Mouse (Mus musculus): ENCODE results near the gene Tmem158. TPM values are rescaled to one million over a fixed set of nuclear protein-coding genes. Genes with fewer than 3 reads are reported as not detected.

The Tmem158 gene
- polyA plus RNA-seq, 1 experiment from 2014 or later: 15.1 TPM

GRCm38 (mm10) chr9:123275373-123275772 lies 14.8 kb upstream of the Tmem158 start:
- no peak overlapping the region for H3K4me3 ChIP-seq (replicated peaks)
- no peak overlapping the region for H3K9ac ChIP-seq
- no peak for ATAC-seq
- H3K27me3 ChIP-seq (replicated peaks): no peaks in the 10 kb centered on the region
- no peaks in the 10 kb centered on the region for H3K9me3 ChIP-seq
- no peak overlapping the region for H3K4me2 ChIP-seq (replicated peaks)
- no peaks in the 10 kb centered on the region for H3K4me1 ChIP-seq (replicated peaks)
- H3K27ac ChIP-seq: no peak overlapping the region
- no peaks in the 10 kb centered on the region for H3K36me3 ChIP-seq
- WGBS: 89% methylated on average over 2 of the region's 2 CpGs

GRCm38 (mm10) chr9:123274674-123275073 lies 14.1 kb upstream of the Tmem158 start:
- Histone ChIP-seq H3K27ac (no peak overlapping the region), H3K9me3 (no peaks in the 10 kb centered on the region), H3K4me3 (replicated peaks) (no peak overlapping the region), H3K36me3 (no peaks in the 10 kb centered on the region), H3K9ac (no peak overlapping the region), H3K27me3 (replicated peaks) (no peaks in the 10 kb centered on the region), H3K4me2 (replicated peaks) (no peak overlapping the region), H3K4me1 (replicated peaks) (no peaks in the 10 kb centered on the region)
- no peak for ATAC-seq
- WGBS: 62% methylated on average over 5 of the region's 5 CpGs

GRCm38 (mm10) chr9:123273876-123274275 lies 13.3 kb upstream of the Tmem158 start:
- Histone ChIP-seq H3K27ac (no peak overlapping the region), H3K9me3 (no peaks in the 10 kb centered on the region), H3K9ac (no peak overlapping the region), H3K4me1 (replicated peaks) (no peaks in the 10 kb centered on the region), H3K36me3 (no peaks in the 10 kb centered on the region), H3K4me2 (replicated peaks) (no peak overlapping the region), H3K27me3 (replicated peaks) (no peaks in the 10 kb centered on the region), H3K4me3 (replicated peaks) (no peak overlapping the region)
- no peak for ATAC-seq
- WGBS: 47% methylated on average over 2 of the region's 2 CpGs

GRCm38 (mm10) chr9:123271552-123271951 lies 11.0 kb upstream of the Tmem158 start:
- Histone ChIP-seq H3K4me1 (replicated peaks) (no peaks in the 10 kb centered on the region), H3K4me3 (replicated peaks) (no peak overlapping the region), H3K9me3 (no peaks in the 10 kb centered on the region), H3K36me3 (no peaks in the 10 kb centered on the region), H3K4me2 (replicated peaks) (no peak overlapping the region), H3K9ac (no peak overlapping the region), H3K27ac (no peak overlapping the region), H3K27me3 (replicated peaks) (no peaks in the 10 kb centered on the region)
- ATAC-seq: no peak
- 68% methylated on average over 4 of the region's 4 CpGs for WGBS

GRCm38 (mm10) chr9:123269906-123270558 lies 9.5 kb upstream of the Tmem158 start:
- Histone ChIP-seq H3K4me3 (replicated peaks) (no peak overlapping the region), H3K27ac (no peak overlapping the region), H3K36me3 (no peaks in the 10 kb centered on the region), H3K4me1 (replicated peaks) (no peaks in the 10 kb centered on the region), H3K9ac (no peak overlapping the region), H3K27me3 (replicated peaks) (no peaks in the 10 kb centered on the region), H3K4me2 (replicated peaks) (no peak overlapping the region), H3K9me3 (no peaks in the 10 kb centered on the region)
- no peak for ATAC-seq
- 90% methylated on average over 2 of the region's 2 CpGs for WGBS

GRCm38 (mm10) chr9:123259896-123260610 lies 511 bp downstream of the Tmem158 start:
- Histone ChIP-seq H3K27ac (peak overlapping the region; percentile 49), H3K27me3 (replicated peaks) (0 out of 2 replicates have a peak, but pooled peaks cover 3% of the 10 kb centered on the region), H3K36me3 (no peaks in the 10 kb centered on the region), H3K4me3 (replicated peaks) (peak overlapping the region; percentile 77), H3K9ac (peak overlapping the region; percentile 69), H3K9me3 (no peaks in the 10 kb centered on the region), H3K4me2 (replicated peaks) (peak overlapping the region; percentile 99), H3K4me1 (replicated peaks) (peaks cover 4% of the 10 kb centered on the region; the same call in 1 of the 2 replicates)
- under 1% methylated on average over 91 of the region's 92 CpGs for WGBS
- peak; percentile 82 for ATAC-seq

- under 1% methylated on average over 44 of the region's 45 CpGs for WGBS
- 0 out of 2 replicates have a peak, but pooled peaks cover 3% of the 10 kb centered on the region for H3K27me3 ChIP-seq (replicated peaks)
- H3K36me3 ChIP-seq: no peaks in the 10 kb centered on the region
- no peaks in the 10 kb centered on the region for H3K9me3 ChIP-seq
- peak; percentile 27 for ATAC-seq
- H3K9ac ChIP-seq: peak overlapping the region; percentile 69
- H3K4me1 ChIP-seq (replicated peaks): peaks cover 4% of the 10 kb centered on the region; the same call in 1 of the 2 replicates
- 0 out of 2 replicates have a peak overlapping the region, but pooled peaks have one; percentile 49 for H3K27ac ChIP-seq
- H3K4me3 ChIP-seq (replicated peaks): peak overlapping the region; percentile 77
- H3K4me2 ChIP-seq (replicated peaks): peak overlapping the region; percentile 99
Observed at GRCm38 (mm10) chr9:123259461-123259895, 1.1 kb downstream of the Tmem158 start.

- WGBS: 35% methylated on average over 10 of the region's 10 CpGs
- peak overlapping the region; percentile 99; the same call in 1 of the 2 replicates for H3K4me2 ChIP-seq (replicated peaks)
- ATAC-seq: no peak
Observed at GRCm38 (mm10) chr9:123258796-123259195, 1.8 kb downstream of the Tmem158 start.

GRCm38 (mm10) chr9:123255736-123256135 lies 4.8 kb downstream of the Tmem158 start:
- Histone ChIP-seq H3K9me3 (no peaks in the 10 kb centered on the region), H3K27ac (no peak overlapping the region), H3K4me1 (replicated peaks) (peaks cover 4% of the 10 kb centered on the region; the same call in 1 of the 2 replicates), H3K9ac (no peak overlapping the region), H3K27me3 (replicated peaks) (0 out of 2 replicates have a peak, but pooled peaks cover 3% of the 10 kb centered on the region), H3K4me2 (replicated peaks) (no peak overlapping the region), H3K4me3 (replicated peaks) (no peak overlapping the region), H3K36me3 (no peaks in the 10 kb centered on the region)
- no peak for ATAC-seq
- 86% methylated on average over 3 of the region's 3 CpGs for WGBS

More at GRCm38 (mm10) chr9:123258796-123259195, 1.8 kb downstream of the Tmem158 start:
- Histone ChIP-seq H3K4me3 (replicated peaks) (peak overlapping the region; percentile 77; the same call in 1 of the 2 replicates), H3K9me3 (no peaks in the 10 kb centered on the region), H3K27ac (no peak overlapping the region), H3K36me3 (no peaks in the 10 kb centered on the region), H3K4me1 (replicated peaks) (peaks cover 4% of the 10 kb centered on the region; the same call in 1 of the 2 replicates), H3K27me3 (replicated peaks) (0 out of 2 replicates have a peak, but pooled peaks cover 3% of the 10 kb centered on the region), H3K9ac (no peak overlapping the region)

- no peak overlapping the region for H3K27ac ChIP-seq
- H3K9ac ChIP-seq: no peak overlapping the region
- WGBS: 74% methylated on average over 1 of the region's 1 CpGs
- no peak overlapping the region for H3K4me3 ChIP-seq (replicated peaks)
- no peaks in the 10 kb centered on the region for H3K36me3 ChIP-seq
- no peak overlapping the region for H3K4me2 ChIP-seq (replicated peaks)
- no peaks in the 10 kb centered on the region for H3K27me3 ChIP-seq (replicated peaks)
- H3K4me1 ChIP-seq (replicated peaks): no peaks in the 10 kb centered on the region
- no peak for ATAC-seq
- no peaks in the 10 kb centered on the region for H3K9me3 ChIP-seq
Observed at GRCm38 (mm10) chr9:123247992-123248391, 12.6 kb downstream of the Tmem158 start.

GRCm38 (mm10) chr9:123245146-123245545 lies 15.4 kb downstream of the Tmem158 start:
- Histone ChIP-seq H3K27ac (no peak overlapping the region), H3K4me1 (replicated peaks) (no peaks in the 10 kb centered on the region), H3K27me3 (replicated peaks) (no peaks in the 10 kb centered on the region), H3K9ac (no peak overlapping the region), H3K4me2 (replicated peaks) (no peak overlapping the region), H3K4me3 (replicated peaks) (no peak overlapping the region), H3K36me3 (no peaks in the 10 kb centered on the region), H3K9me3 (no peaks in the 10 kb centered on the region)
- no peak for ATAC-seq
- 86% methylated on average over 4 of the region's 4 CpGs for WGBS

GRCm38 (mm10) chr9:123243988-123244387 lies 16.6 kb downstream of the Tmem158 start:
- Histone ChIP-seq H3K9me3 (no peaks in the 10 kb centered on the region), H3K36me3 (no peaks in the 10 kb centered on the region), H3K27me3 (replicated peaks) (no peaks in the 10 kb centered on the region), H3K27ac (no peak overlapping the region), H3K4me1 (replicated peaks) (no peaks in the 10 kb centered on the region), H3K9ac (no peak overlapping the region), H3K4me3 (replicated peaks) (no peak overlapping the region), H3K4me2 (replicated peaks) (no peak overlapping the region)
- ATAC-seq: peak; percentile 59; the same call in 1 of the 2 replicates
- 33% methylated on average over 10 of the region's 10 CpGs for WGBS

Data from intestine, embryonic 15.5 days (tissue).